Mouse (Mus musculus): ENCODE results near the gene Fignl2. TPM values are rescaled to one million over a fixed set of nuclear protein-coding genes. Genes with fewer than 3 reads are reported as not detected.

The Fignl2 gene
- total and polyA plus RNA-seq, 2 experiments from 2014 or later: 0.12 to 3.9 TPM

- no peak overlapping the region for H3K27ac ChIP-seq (ENCODE audit: low read depth)
- no peaks in the 10 kb centered on the region for H3K36me3 ChIP-seq (replicated peaks; ENCODE audit: control insufficient read depth, insufficient read depth, low read length)
- no peak overlapping the region for H3K9ac ChIP-seq (replicated peaks; ENCODE audit: low read depth, low read length)
- H3K9me3 ChIP-seq (replicated peaks; ENCODE audit: control insufficient read depth, low read length): no peaks in the 10 kb centered on the region
- 0 out of 2 replicates have a peak overlapping the region, but pooled peaks have one; percentile 65 for H3K4me2 ChIP-seq (ENCODE audit: low read depth, low read length)
- H3K4me1 ChIP-seq (ENCODE audit: control insufficient read depth, insufficient read depth): peaks cover 7% of the 10 kb centered on the region; the same call in 1 of the 2 replicates
- DNase-seq (ENCODE audit: low spot score): no peak
- no peak for ATAC-seq (ENCODE audit: insufficient read depth, low read depth)
- no peak for TF ChIP-seq EP300 (IDR thresholded peaks at IDR 0.05; ENCODE audit: low read depth)
- no peak for TF ChIP-seq CTCF (IDR thresholded peaks at IDR 0.05; ENCODE audit: low read depth)
- peaks cover 14% of the 10 kb centered on the region; the same call in 1 of the 2 replicates for H3K27me3 ChIP-seq (ENCODE audit: control insufficient read depth, insufficient read depth, low read length)
- no peak overlapping the region for H3K4me3 ChIP-seq (ENCODE audit: low read depth, low read length)
- 69% methylated on average over 7 of the region's 7 CpGs for WGBS
These were observed 71.1 kb downstream of the Fignl2 start for GRCm38 (mm10) chr15:101007236-101007635.

DNA sequence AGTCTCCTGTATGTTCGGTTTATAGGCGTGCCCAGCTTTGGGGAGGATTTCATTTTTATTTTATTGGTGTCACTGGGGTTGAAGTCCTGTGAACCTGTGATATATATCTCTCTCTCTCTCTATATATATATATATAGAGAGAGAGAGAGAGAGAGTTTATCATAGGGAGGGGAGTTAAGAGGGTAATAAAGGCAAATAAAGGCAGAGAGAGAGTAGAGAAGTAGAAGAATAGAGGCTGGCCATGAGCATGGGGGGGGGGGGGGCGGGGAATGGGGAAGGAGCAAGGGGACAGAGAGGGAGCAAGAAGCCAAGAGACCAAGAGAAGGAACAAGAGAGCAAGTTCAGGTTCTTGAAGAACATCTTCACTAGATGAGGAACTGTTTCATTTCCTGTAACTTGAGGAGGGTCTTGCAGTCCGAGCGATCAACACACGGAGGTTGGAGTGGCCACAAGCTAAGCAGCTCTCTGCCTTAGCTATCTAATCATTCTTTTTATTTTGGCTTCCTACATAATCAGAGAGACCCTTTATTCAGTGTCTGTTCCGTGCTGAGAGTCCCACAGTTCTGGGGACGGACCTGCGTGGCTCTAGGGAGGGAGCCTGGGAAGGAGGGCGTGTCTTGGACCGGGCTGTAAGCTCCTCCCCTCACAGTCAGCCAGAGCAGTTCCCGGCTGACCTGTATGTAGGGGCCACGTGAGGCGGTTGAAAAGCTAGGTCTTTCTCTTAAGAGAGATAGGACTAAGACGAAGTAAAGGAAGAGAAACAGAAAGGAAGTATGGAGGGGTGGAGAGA is 71.9 kb downstream of the Fignl2 start:
- peak overlapping the region; percentile 43 for H3K4me3 ChIP-seq (ENCODE audit: low read depth, low read length)
- no peaks in the 10 kb centered on the region for H3K36me3 ChIP-seq (replicated peaks; ENCODE audit: control insufficient read depth, insufficient read depth, low read length)
- peaks cover 7% of the 10 kb centered on the region; the same call in 1 of the 2 replicates for H3K4me1 ChIP-seq (ENCODE audit: control insufficient read depth, insufficient read depth)
- WGBS: 16% methylated on average over 14 of the region's 15 CpGs
- H3K27ac ChIP-seq (ENCODE audit: low read depth): no peak overlapping the region
- TF ChIP-seq CTCF (IDR thresholded peaks at IDR 0.05; ENCODE audit: low read depth): no peak
- peak; percentile 81 for ATAC-seq (ENCODE audit: insufficient read depth, low read depth)
- peaks cover 14% of the 10 kb centered on the region; the same call in 1 of the 2 replicates for H3K27me3 ChIP-seq (ENCODE audit: control insufficient read depth, insufficient read depth, low read length)
- 0 out of 2 replicates have a peak overlapping the region, but pooled peaks have one; percentile 10 for H3K9ac ChIP-seq (replicated peaks; ENCODE audit: low read depth, low read length)
- H3K4me2 ChIP-seq (ENCODE audit: low read depth, low read length): peak overlapping the region; percentile 65
- H3K9me3 ChIP-seq (replicated peaks; ENCODE audit: control insufficient read depth, low read length): no peaks in the 10 kb centered on the region
- no peak for DNase-seq (ENCODE audit: low spot score)

DNA sequence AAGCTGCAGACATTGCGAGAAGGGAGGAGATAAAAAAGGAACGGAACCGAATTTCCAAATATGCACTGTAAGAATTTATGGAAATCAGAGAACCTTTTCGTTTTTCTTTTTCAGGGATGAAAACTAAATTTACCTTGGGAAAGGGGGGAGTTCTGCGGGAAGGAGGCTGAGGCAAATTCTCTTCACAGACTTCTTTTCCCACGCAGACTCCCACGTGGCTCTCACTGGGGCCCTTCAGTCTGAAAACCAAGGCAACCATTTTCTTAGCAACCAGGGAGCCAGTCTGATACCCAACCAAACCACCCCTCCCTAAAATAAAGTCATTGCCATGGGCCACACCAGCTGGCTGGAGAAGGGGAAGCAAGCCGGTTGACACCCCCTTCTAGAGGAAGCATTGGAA is 72.7 kb downstream of the Fignl2 start:
- Histone ChIP-seq H3K9ac (replicated peaks; ENCODE audit: low read depth, low read length) (no peak overlapping the region), H3K4me1 (ENCODE audit: control insufficient read depth, insufficient read depth) (peaks cover 7% of the 10 kb centered on the region; the same call in 1 of the 2 replicates), H3K36me3 (replicated peaks; ENCODE audit: control insufficient read depth, insufficient read depth, low read length) (no peaks in the 10 kb centered on the region), H3K9me3 (replicated peaks; ENCODE audit: control insufficient read depth, low read length) (no peaks in the 10 kb centered on the region), H3K4me3 (ENCODE audit: low read depth, low read length) (no peak overlapping the region), H3K27me3 (ENCODE audit: control insufficient read depth, insufficient read depth, low read length) (peaks cover 14% of the 10 kb centered on the region; the same call in 1 of the 2 replicates), H3K4me2 (ENCODE audit: low read depth, low read length) (no peak overlapping the region), H3K27ac (ENCODE audit: low read depth) (no peak overlapping the region)
- DNase-seq (ENCODE audit: low spot score) (no peak), ATAC-seq (ENCODE audit: insufficient read depth, low read depth) (no peak)
- WGBS: 81% methylated on average over 8 of the region's 8 CpGs
- TF ChIP-seq EP300 (IDR thresholded peaks at IDR 0.05; ENCODE audit: low read depth) (no peak), CTCF (IDR thresholded peaks at IDR 0.05; ENCODE audit: low read depth) (no peak)

- H3K4me1 ChIP-seq (ENCODE audit: control insufficient read depth, insufficient read depth): peaks cover 7% of the 10 kb centered on the region; the same call in 1 of the 2 replicates
- H3K36me3 ChIP-seq (replicated peaks; ENCODE audit: control insufficient read depth, insufficient read depth, low read length): no peaks in the 10 kb centered on the region
- H3K4me2 ChIP-seq (ENCODE audit: low read depth, low read length): no peak overlapping the region
- TF ChIP-seq CTCF (IDR thresholded peaks at IDR 0.05; ENCODE audit: low read depth) (no peak), EP300 (IDR thresholded peaks at IDR 0.05; ENCODE audit: low read depth) (no peak)
- no peak overlapping the region for H3K9ac ChIP-seq (replicated peaks; ENCODE audit: low read depth, low read length)
- ATAC-seq (ENCODE audit: insufficient read depth, low read depth) (no peak), DNase-seq (ENCODE audit: low spot score) (no peak)
- no peak overlapping the region for H3K4me3 ChIP-seq (ENCODE audit: low read depth, low read length)
- 66% methylated on average over 3 of the region's 3 CpGs for WGBS
- H3K9me3 ChIP-seq (replicated peaks; ENCODE audit: control insufficient read depth, low read length): no peaks in the 10 kb centered on the region
- H3K27me3 ChIP-seq (ENCODE audit: control insufficient read depth, insufficient read depth, low read length): peaks cover 14% of the 10 kb centered on the region; the same call in 1 of the 2 replicates
- no peak overlapping the region for H3K27ac ChIP-seq (ENCODE audit: low read depth)
These were observed 73.8 kb downstream of the Fignl2 start for GRCm38 (mm10) chr15:101004538-101004937.

GRCm38 (mm10) chr15:101002466-101002865 is 75.9 kb downstream of the Fignl2 start:
- DNase-seq (ENCODE audit: low spot score) (no peak), ATAC-seq (ENCODE audit: insufficient read depth, low read depth) (no peak)
- peaks cover 7% of the 10 kb centered on the region; the same call in 1 of the 2 replicates for H3K4me1 ChIP-seq (ENCODE audit: control insufficient read depth, insufficient read depth)
- no peak overlapping the region for H3K27ac ChIP-seq (ENCODE audit: low read depth)
- no peaks in the 10 kb centered on the region for H3K36me3 ChIP-seq (replicated peaks; ENCODE audit: control insufficient read depth, insufficient read depth, low read length)
- peaks cover 11% of the 10 kb centered on the region; the same call in 1 of the 2 replicates for H3K27me3 ChIP-seq (ENCODE audit: control insufficient read depth, insufficient read depth, low read length)
- no peak overlapping the region for H3K4me2 ChIP-seq (ENCODE audit: low read depth, low read length)
- no peak overlapping the region for H3K9ac ChIP-seq (replicated peaks; ENCODE audit: low read depth, low read length)
- no peaks in the 10 kb centered on the region for H3K9me3 ChIP-seq (replicated peaks; ENCODE audit: control insufficient read depth, low read length)
- 82% methylated on average over 3 of the region's 3 CpGs for WGBS
- TF ChIP-seq CTCF (IDR thresholded peaks at IDR 0.05; ENCODE audit: low read depth): no peak
- TF ChIP-seq EP300 (IDR thresholded peaks at IDR 0.05; ENCODE audit: low read depth): no peak
- H3K4me3 ChIP-seq (ENCODE audit: low read depth, low read length): no peak overlapping the region
